Mouse (Mus musculus): ENCODE results near the gene Mfsd11. TPM values are rescaled to one million over a fixed set of nuclear protein-coding genes. Genes with fewer than 3 reads are reported as not detected.

The Mfsd11 gene
- polyA plus RNA-seq, 1 experiment: 26.4 TPM

DNA sequence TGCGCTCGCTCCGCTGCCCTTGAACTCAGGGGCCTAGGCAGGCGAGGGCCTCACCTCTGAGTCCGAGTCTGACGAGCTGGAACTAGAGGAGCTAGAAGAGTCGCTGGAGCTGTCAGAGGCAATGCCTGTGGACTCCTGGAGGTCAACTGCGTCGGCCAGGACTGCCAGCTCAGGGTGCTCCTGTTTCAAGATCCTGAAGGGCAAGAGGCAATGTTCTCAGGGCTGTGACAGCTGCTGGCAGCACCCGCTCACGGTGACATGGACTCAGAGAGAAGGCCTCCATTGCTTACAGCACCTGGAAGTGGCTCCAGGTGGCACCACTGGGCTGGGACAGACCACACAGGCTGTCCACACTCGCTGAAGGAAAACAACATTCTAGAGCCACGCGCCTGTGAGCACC is 13.3 kb upstream of the Mfsd11 start:
- no peak for TF ChIP-seq POLR2A (IDR thresholded peaks at IDR 0.05; ENCODE audit: borderline replicate concordance, control insufficient read depth, low read depth, low read length)
- TF ChIP-seq CTCF (IDR thresholded peaks at IDR 0.05; ENCODE audit: control insufficient read depth, insufficient read depth, low read length): no peak
- peaks cover 1% of the 10 kb centered on the region; the same call in 1 of the 2 replicates for H3K4me1 ChIP-seq (ENCODE audit: control insufficient read depth, insufficient read depth, low read length)
- 92% methylated on average over 14 of the region's 14 CpGs for WGBS
- H3K27ac ChIP-seq (ENCODE audit: control insufficient read depth, insufficient read depth, low read depth, low read length, poor library complexity): no peak overlapping the region
- no peak overlapping the region for H3K4me3 ChIP-seq (replicated peaks; ENCODE audit: control insufficient read depth, low read depth, low read length)

DNA sequence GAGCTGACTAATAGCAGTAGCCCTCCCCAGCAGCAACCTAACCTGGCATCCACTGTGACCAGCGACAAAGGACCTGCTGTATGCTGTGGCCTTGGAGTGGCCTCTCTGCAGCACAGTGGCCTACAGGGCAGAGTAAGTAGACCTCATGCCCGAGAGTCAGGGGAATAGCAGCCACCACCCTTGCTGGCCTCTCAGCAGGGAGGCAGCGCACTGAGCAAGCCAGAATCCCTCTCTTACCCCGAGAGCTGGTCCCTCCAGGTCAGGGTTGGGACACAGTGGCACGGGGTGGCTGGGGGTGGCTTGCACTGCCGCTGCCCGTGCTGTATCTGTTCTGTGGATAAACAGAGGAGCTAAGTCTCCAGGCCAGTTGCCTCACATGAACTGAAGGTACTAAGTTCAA is 12.6 kb upstream of the Mfsd11 start:
- peaks cover 1% of the 10 kb centered on the region; the same call in 1 of the 2 replicates for H3K4me1 ChIP-seq (ENCODE audit: control insufficient read depth, insufficient read depth, low read length)
- no peak overlapping the region for H3K27ac ChIP-seq (ENCODE audit: control insufficient read depth, insufficient read depth, low read depth, low read length, poor library complexity)
- no peak for TF ChIP-seq CTCF (IDR thresholded peaks at IDR 0.05; ENCODE audit: control insufficient read depth, insufficient read depth, low read length)
- TF ChIP-seq POLR2A (IDR thresholded peaks at IDR 0.05; ENCODE audit: borderline replicate concordance, control insufficient read depth, low read depth, low read length): no peak
- WGBS: 88% methylated on average over 7 of the region's 7 CpGs
- H3K4me3 ChIP-seq (replicated peaks; ENCODE audit: control insufficient read depth, low read depth, low read length): no peak overlapping the region

DNA sequence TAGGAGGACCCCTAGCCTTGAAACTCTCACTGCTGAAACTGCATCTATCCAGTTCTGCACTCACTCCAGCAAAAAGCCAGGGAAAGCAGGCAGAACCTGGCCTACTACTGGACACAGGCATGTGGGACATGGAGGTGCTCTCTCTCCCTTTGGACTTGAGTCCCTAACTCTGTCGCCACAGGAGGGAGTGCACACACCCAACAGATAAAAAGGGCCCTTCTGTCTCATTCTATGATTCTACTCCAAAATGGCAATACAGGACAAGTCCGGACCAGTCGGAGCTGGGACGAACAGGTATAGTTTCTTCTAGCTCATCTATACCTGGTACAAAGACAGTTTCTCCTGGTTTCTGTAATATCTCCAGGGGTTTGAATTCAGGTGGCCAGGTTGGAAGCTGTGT is 11.5 kb upstream of the Mfsd11 start:
- Histone ChIP-seq H3K4me1 (ENCODE audit: control insufficient read depth, insufficient read depth, low read length) (peaks cover 1% of the 10 kb centered on the region; the same call in 1 of the 2 replicates), H3K4me3 (replicated peaks; ENCODE audit: control insufficient read depth, low read depth, low read length) (no peak overlapping the region), H3K27ac (ENCODE audit: control insufficient read depth, insufficient read depth, low read depth, low read length, poor library complexity) (no peak overlapping the region)
- WGBS: 88% methylated on average over 4 of the region's 4 CpGs
- no peak for TF ChIP-seq POLR2A (IDR thresholded peaks at IDR 0.05; ENCODE audit: borderline replicate concordance, control insufficient read depth, low read depth, low read length)
- no peak for TF ChIP-seq CTCF (IDR thresholded peaks at IDR 0.05; ENCODE audit: control insufficient read depth, insufficient read depth, low read length)

DNA sequence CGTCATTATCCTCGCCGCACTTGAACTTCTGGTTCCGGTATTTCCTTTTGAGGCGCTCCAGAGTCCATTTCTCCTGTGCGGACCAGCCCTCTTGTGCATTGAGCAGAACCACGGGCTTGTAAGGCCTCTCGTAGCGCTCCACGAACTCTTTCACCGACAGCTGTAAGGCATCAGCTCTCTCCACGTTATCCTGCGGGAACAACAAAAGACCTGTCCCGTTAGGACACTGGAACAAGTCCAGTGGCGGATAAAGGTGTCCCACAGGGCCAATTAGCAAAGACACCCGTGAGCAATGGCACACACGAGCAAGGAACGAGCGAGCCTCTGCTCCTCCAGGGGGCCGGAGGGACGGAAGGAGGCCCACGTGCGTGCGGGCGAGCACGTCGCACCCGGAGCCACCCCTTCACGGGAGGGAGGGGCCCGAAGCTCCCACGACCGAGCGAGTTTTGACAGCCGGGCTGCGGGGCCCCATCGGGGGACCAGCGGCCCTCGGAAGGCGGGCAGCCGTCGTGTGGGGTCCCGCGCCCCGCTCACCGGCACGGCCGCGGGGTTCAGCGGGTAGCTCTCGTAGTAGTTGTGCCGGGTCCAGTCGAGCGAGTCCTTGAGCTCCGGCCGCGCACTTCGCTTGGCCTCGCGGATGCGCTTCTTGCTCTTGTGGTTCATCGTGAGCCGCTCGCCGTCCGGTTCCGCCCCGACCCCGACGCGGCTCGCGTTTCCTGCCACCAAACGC is 9.5 kb upstream of the Mfsd11 start:
- WGBS: under 1% methylated on average over 73 of the region's 73 CpGs
- H3K4me3 ChIP-seq (replicated peaks; ENCODE audit: control insufficient read depth, low read depth, low read length): peak overlapping the region; percentile 97
- peaks cover 1% of the 10 kb centered on the region; the same call in 1 of the 2 replicates for H3K4me1 ChIP-seq (ENCODE audit: control insufficient read depth, insufficient read depth, low read length)
- peak overlapping the region; percentile 95 for H3K27ac ChIP-seq (ENCODE audit: control insufficient read depth, insufficient read depth, low read depth, low read length, poor library complexity)
- no peak for TF ChIP-seq CTCF (IDR thresholded peaks at IDR 0.05; ENCODE audit: control insufficient read depth, insufficient read depth, low read length)
- TF ChIP-seq POLR2A (IDR thresholded peaks at IDR 0.05; ENCODE audit: borderline replicate concordance, control insufficient read depth, low read depth, low read length): 0 out of 2 replicates have a peak, but pooled peaks have one; percentile 8

DNA sequence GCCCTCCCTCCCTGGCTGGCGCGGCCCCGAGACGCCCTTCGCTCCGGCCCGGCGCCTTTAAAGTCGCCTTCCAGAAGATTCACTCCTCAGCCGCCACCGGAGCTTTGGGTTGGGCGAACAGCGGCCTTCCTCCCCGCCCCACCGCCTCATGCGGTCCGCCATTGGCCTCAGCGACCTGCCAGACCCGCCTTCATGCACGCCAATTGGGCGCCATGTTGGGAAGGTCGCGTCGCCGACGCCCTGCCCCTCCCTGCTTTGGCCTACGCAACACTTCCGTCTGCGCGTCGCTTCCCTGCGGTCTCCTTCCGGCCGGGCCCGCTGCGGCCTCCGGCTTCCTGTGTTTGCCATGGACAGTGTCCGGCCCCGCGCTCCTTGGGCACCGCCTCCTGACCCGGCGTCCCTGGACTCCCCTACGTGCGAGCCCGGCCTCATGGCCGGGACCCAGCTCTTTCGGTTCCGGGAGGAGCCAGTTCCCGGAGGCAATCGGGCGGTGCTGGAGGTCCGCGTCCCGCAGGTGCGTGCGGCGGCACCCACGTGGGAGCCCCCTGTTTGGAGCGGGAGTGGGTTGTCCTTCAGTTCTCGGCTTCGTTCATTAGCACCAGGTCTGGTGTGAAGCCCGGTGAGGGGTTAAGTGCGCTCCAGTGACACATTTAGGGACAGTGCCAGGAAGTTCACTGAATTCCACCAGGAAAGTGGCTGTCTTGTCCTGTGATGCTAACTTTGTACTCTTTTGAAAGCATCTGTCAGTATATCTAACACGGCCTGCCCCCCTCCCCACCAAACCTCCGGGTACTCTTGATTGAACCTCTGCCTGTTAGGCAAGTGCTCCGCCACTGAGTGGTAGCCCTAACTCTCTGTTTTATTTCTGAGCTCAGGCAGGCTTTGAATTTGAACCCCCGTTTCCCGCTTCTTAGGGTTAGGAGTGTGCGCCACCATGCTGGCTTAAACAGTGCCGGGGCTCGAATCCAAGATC is 8.7 kb upstream of the Mfsd11 start, which contains the start of the genes Mettl23 and Jmjd6:
Gene Mettl23, plus strand, starts transcription at position 18 of the 973 bp plus-strand sequence.
Gene Jmjd6, minus strand, starts transcription at position 189 of the 973 bp plus-strand sequence.
- peaks cover 1% of the 10 kb centered on the region; the same call in 1 of the 2 replicates for H3K4me1 ChIP-seq (ENCODE audit: control insufficient read depth, insufficient read depth, low read length)
- TF ChIP-seq CTCF (IDR thresholded peaks at IDR 0.05; ENCODE audit: control insufficient read depth, insufficient read depth, low read length) (no peak), POLR2A (IDR thresholded peaks at IDR 0.05; ENCODE audit: borderline replicate concordance, control insufficient read depth, low read depth, low read length) (no peak; the same call in 1 of the 2 replicates)
- H3K4me3 ChIP-seq (replicated peaks; ENCODE audit: control insufficient read depth, low read depth, low read length): peak within 1 kb of the TSS; percentile 97
- H3K27ac ChIP-seq (ENCODE audit: control insufficient read depth, insufficient read depth, low read depth, low read length, poor library complexity): peak within 1 kb of the TSS; percentile 95
- WGBS: under 1% methylated on average over 72 of the region's 72 CpGs

DNA sequence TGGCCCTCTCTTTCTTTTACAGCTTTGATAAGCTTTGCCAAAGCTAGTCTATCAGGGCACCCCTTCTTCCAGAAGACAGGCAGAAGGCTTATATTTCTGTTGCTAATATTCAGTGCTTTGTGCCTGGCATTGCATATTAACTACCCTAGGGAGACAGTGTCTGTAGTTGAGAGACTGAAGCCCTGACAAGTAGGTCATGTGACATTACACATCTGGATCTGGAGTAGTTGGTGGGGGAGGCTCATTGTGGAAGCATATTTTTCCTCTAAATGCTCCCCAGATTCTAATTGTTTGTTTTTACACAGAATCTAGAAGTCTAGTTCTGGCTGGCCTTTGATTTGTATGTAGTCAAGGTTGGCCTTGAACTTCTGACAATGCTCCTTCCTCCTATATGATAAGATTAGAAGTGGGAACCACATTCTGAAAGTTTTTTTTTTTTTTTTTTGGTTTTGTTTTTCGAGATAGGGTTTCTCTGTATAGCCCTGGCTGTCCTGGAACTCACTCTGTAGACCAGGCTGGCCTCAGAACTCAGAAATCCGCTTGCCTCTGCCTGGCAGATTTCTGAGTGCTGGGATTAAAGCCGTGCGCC is 5.6 kb upstream of the Mfsd11 start:
- no peak overlapping the region for H3K27ac ChIP-seq (ENCODE audit: control insufficient read depth, insufficient read depth, low read depth, low read length, poor library complexity)

DNA sequence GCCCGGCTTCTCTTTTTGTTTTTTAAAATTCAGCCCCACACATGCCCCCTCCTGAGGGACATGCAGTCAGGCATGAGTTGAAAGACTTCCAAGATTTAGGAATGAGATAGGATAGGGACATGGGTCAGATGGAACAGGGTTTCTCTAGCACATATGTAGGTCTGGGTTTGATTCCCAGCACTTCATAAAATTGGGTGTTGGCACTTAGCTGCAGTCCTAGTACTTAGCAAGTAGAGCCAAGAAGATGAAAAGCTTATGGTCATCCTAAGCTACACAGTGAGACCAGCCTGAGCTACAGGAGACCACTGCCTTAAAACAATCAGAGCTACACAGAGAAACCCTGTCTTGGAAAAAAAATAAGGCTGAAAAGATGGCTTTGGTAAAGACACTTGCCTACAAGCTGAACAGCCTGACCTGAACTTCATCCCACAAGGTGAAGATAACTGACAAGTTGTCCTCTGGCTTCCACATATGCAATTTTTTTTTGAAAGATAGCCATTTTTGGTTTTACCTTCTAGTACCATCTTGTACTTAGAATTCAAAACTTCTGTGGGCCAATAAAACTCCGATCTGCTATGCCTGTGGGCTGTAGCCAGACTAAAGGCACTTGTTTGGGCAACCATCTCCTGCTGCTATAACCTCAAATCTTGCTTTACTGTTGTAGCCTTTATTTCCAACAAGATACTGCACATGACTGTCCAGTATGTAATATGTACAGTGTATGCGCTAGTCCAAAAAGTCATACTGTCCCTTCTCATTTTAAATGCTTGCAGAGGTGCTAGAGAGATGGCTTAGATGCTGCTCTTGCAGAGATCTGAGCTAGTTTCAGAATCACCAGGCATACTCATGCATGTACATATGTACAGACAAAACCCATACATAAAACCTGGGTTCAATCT is 4.8 kb upstream of the Mfsd11 start:
- Histone ChIP-seq H3K4me1 (ENCODE audit: control insufficient read depth, insufficient read depth, low read length) (no peaks in the 10 kb centered on the region; the same call in 1 of the 2 replicates), H3K27ac (ENCODE audit: control insufficient read depth, insufficient read depth, low read depth, low read length, poor library complexity) (no peak overlapping the region), H3K4me3 (replicated peaks; ENCODE audit: control insufficient read depth, low read depth, low read length) (no peak overlapping the region)
- no peak for TF ChIP-seq CTCF (IDR thresholded peaks at IDR 0.05; ENCODE audit: control insufficient read depth, insufficient read depth, low read length)
- TF ChIP-seq POLR2A (IDR thresholded peaks at IDR 0.05; ENCODE audit: borderline replicate concordance, control insufficient read depth, low read depth, low read length): no peak
- 91% methylated on average over 3 of the region's 3 CpGs for WGBS

More for the DNA sequence above, 5.6 kb upstream of the Mfsd11 start:
- no peak overlapping the region for H3K4me3 ChIP-seq (replicated peaks; ENCODE audit: control insufficient read depth, low read depth, low read length)
- no peaks in the 10 kb centered on the region; the same call in 1 of the 2 replicates for H3K4me1 ChIP-seq (ENCODE audit: control insufficient read depth, insufficient read depth, low read length)
- WGBS: 69% methylated on average over 4 of the region's 4 CpGs
- TF ChIP-seq POLR2A (IDR thresholded peaks at IDR 0.05; ENCODE audit: borderline replicate concordance, control insufficient read depth, low read depth, low read length) (no peak), CTCF (IDR thresholded peaks at IDR 0.05; ENCODE audit: control insufficient read depth, insufficient read depth, low read length) (no peak)
